Mouse (Mus musculus) liver, embryonic 11.5 days (tissue): ENCODE results near the gene H2al1e. TPM values are rescaled to one million over a fixed set of nuclear protein-coding genes. Genes with fewer than 3 reads are reported as not detected.

Experiments used
- ATAC-seq: fragments of 200-750 bp; cut with Nextera tagmentation; replicated peaks from 2 replicates; pipeline ENCODE4 v1.8.0; 2017; ENCODE audit warnings: moderate number of reproducible peaks, mild to moderate bottlenecking, moderate TSS enrichment, moderate library complexity; ENCODE audit not compliant: low FRiP score
- DNase-seq: peaks from one replicate; pipeline ENCODE4 v3.0.0-alpha.2; 2017; ENCODE audit warnings: low spot score
- H3K27ac ChIP-seq: fragments of 300-500 bp; sonication (generic); 2 replicates; pipeline ENCODE4 v1.5.1; 2014; ENCODE audit warnings: mild to moderate bottlenecking, low read depth, low read length, control low read depth
- H3K27me3 ChIP-seq: fragments of 300-500 bp; sonication (generic); replicated peaks from 2 replicates; pipeline ENCODE4 v1.6.1; 2014; ENCODE audit warnings: low read length, mixed read lengths; ENCODE audit not compliant: control insufficient read depth, insufficient read depth
- H3K36me3 ChIP-seq: fragments of 300-500 bp; sonication (generic); 2 replicates; pipeline ENCODE4 v1.6.1; 2014; ENCODE audit warnings: mild to moderate bottlenecking, low read length, moderate library complexity, mixed read lengths; ENCODE audit not compliant: control insufficient read depth, insufficient read depth
- H3K4me1 ChIP-seq: fragments of 300-500 bp; sonication (generic); replicated peaks from 2 replicates; pipeline ENCODE4 v1.6.1; 2014; ENCODE audit warnings: low read length, mixed read lengths; ENCODE audit not compliant: control insufficient read depth, insufficient read depth
- H3K4me2 ChIP-seq: fragments of 300-500 bp; sonication (generic); 2 replicates; pipeline ENCODE4 v1.6.1; 2014; ENCODE audit warnings: mild to moderate bottlenecking, control low read depth, moderate library complexity
- H3K4me3 ChIP-seq: fragments of 300-500 bp; sonication (generic); 2 replicates; pipeline ENCODE4 v1.5.1; 2014; ENCODE audit warnings: low read depth, low read length, control low read depth
- H3K9ac ChIP-seq: fragments of 300-500 bp; sonication (generic); 2 replicates; pipeline ENCODE4 v1.6.1; 2014; ENCODE audit warnings: low read depth, low read length, control low read depth
- H3K9me3 ChIP-seq: fragments of 300-500 bp; sonication (generic); 2 replicates; pipeline ENCODE4 v1.6.1; 2016; ENCODE audit warnings: low read length, inconsistent platforms, mixed read lengths; ENCODE audit not compliant: control insufficient read depth
- WGBS: fragments of 180-500 bp; shearing (Covaris S2); extraction: QIAGEN DNeasy Blood & Tissue Kit; methylation state at CpG from one replicate; pipeline ENCODE4 v1.1.7; 2014; 5-methylcytosine and 5-hydroxymethylcytosine counted together
- polyA plus RNA-seq: library from polyadenylated mRNA; unstranded; fragments of >200 nt; fragmentation: Nextera tagmentation; extraction: Ambion mirVana; gene quantifications from 2 replicates; pipeline ENCODE4 v1.2.1, GENCODE M21; 2014

The H2al1e gene
- polyA plus RNA-seq, 1 experiment from 2014 or later, result not detected

- no peaks in the 10 kb centered on the region for H3K4me1 ChIP-seq
- 73% methylated on average over 9 of the region's 9 CpGs for WGBS
- H3K4me3 ChIP-seq, result no peak overlapping the region
- H3K27me3 ChIP-seq, result peaks cover 8% of the 10 kb centered on the region; the same call in 1 of the 2 replicates
- no peak overlapping the region for H3K27ac ChIP-seq
- no peak overlapping the region for H3K4me2 ChIP-seq
- no peaks in the 10 kb centered on the region for H3K36me3 ChIP-seq
- ATAC-seq (no peak), DNase-seq (no peak)
- H3K9ac ChIP-seq, result no peak overlapping the region
- H3K9me3 ChIP-seq, result no peaks in the 10 kb centered on the region
Measured at GRCm38 (mm10) chrX:11345762-11346161, 34.0 kb downstream of the H2al1e start.

GRCm38 (mm10) chrX:11346756-11347155 is 35.0 kb downstream of the H2al1e start:
- Histone ChIP-seq H3K9ac (no peak overlapping the region), H3K27ac (no peak overlapping the region), H3K4me3 (no peak overlapping the region), H3K36me3 (no peaks in the 10 kb centered on the region), H3K4me1 (no peaks in the 10 kb centered on the region), H3K9me3 (no peaks in the 10 kb centered on the region), H3K27me3 (peaks cover 8% of the 10 kb centered on the region; the same call in 1 of the 2 replicates), H3K4me2 (no peak overlapping the region)
- WGBS, result 88% methylated on average over 3 of the region's 3 CpGs
- DNase-seq (no peak), ATAC-seq (no peak)

- H3K4me2 ChIP-seq, result no peak overlapping the region
- H3K4me3 ChIP-seq, result no peak overlapping the region
- DNase-seq (no peak), ATAC-seq (no peak)
- 76% methylated on average over 6 of the region's 6 CpGs for WGBS
- no peaks in the 10 kb centered on the region for H3K36me3 ChIP-seq
- H3K9me3 ChIP-seq, result no peaks in the 10 kb centered on the region
- no peaks in the 10 kb centered on the region for H3K4me1 ChIP-seq
- no peak overlapping the region for H3K9ac ChIP-seq
- no peak overlapping the region for H3K27ac ChIP-seq
- H3K27me3 ChIP-seq, result peaks cover 7% of the 10 kb centered on the region; the same call in 1 of the 2 replicates
Measured at GRCm38 (mm10) chrX:11360823-11361222, 49.1 kb downstream of the H2al1e start.

- WGBS, result 67% methylated on average over 2 of the region's 2 CpGs
- Histone ChIP-seq H3K4me2 (no peak overlapping the region), H3K9ac (no peak overlapping the region), H3K36me3 (no peaks in the 10 kb centered on the region), H3K4me3 (no peak overlapping the region), H3K9me3 (no peaks in the 10 kb centered on the region), H3K27ac (no peak overlapping the region), H3K27me3 (peaks cover 6% of the 10 kb centered on the region; the same call in 1 of the 2 replicates), H3K4me1 (no peaks in the 10 kb centered on the region)
- no peak for ATAC-seq
- DNase-seq, result no peak
Measured at GRCm38 (mm10) chrX:11361261-11361660, 49.5 kb downstream of the H2al1e start.

Other genes with a start within 250 kb of the H2al1e start
- not detected in 2 replicates for gene H2al1a, start 12.7 kb upstream of the H2al1e start, polyA plus RNA-seq
- gene H2al1b, start 9.5 kb upstream of the H2al1e start, polyA plus RNA-seq, result not detected in 2 replicates
- not detected in 2 replicates for gene H2al1c, start 6.3 kb upstream of the H2al1e start, polyA plus RNA-seq
- not detected in 2 replicates for gene H2al1d, start 3.1 kb upstream of the H2al1e start, polyA plus RNA-seq
- not detected in 2 replicates for gene H2al1f, start 3.2 kb downstream of the H2al1e start, polyA plus RNA-seq
- gene H2al1g, start 6.3 kb downstream of the H2al1e start, polyA plus RNA-seq, result not detected in 2 replicates
- not detected in 2 replicates for gene H2al1h, start 9.6 kb downstream of the H2al1e start, polyA plus RNA-seq
- not detected in 2 replicates for gene H2al1i, start 12.7 kb downstream of the H2al1e start, polyA plus RNA-seq
- not detected in 2 replicates for gene H2al1j, start 15.9 kb downstream of the H2al1e start, polyA plus RNA-seq